Mouse (Mus musculus): ENCODE measurements at regions not wholly inside any gene's neighbourhood (a gene's known extent, or its start where the extent isn't known, plus 50 kb on each side); places are given as distances from the start of the nearest gene placed in this dataset.

GRCm38 (mm10) chr11:111155023-111155422 lies 89.1 kb downstream of the Kcnj2 start:
- no peak for DNase-seq (ENCODE audit: low read depth, low spot score)

DNA sequence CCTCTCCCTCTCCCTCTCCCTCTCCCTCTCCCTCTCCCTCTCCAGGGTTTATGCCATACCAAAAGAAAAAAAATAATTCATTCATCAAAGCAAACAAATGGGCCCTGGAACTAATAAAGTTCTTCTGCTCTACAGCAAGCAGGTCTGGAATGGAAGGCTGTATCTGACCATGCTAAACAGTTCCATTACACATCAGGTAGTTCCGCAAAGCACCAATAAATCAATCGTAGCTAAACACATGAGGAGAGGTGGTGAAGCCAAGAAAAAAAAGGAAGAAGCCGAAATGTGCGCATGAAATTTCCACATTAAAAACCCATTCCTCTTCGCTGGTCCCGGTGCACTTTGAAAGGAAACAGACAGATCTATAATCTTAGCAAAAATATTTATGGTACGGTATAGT lies 89.8 kb downstream of the Kcnj2 start:
- no peak for DNase-seq (ENCODE audit: low read depth, low spot score)

DNA sequence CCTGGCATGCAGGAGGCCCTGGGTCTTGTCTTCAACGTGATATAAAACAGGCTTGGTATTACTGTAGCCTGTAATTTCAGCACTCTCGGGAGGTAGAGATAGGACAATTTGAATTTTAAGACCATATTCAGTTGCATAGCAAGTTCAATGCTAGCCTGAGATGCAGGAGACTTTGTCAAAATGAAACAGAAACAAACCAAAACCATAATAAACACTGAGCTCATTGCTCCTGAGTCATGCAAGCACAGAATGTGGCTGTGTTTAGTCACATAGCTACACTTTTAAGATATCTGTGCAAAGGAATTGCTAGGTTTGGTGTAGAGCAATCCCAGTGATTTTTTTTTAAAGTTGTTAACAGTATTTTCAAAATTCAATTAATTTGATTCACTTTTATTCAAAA lies 93.3 kb downstream of the Kcnj2 start:
- DNase-seq (ENCODE audit: low read depth, low spot score): no peak

DNA sequence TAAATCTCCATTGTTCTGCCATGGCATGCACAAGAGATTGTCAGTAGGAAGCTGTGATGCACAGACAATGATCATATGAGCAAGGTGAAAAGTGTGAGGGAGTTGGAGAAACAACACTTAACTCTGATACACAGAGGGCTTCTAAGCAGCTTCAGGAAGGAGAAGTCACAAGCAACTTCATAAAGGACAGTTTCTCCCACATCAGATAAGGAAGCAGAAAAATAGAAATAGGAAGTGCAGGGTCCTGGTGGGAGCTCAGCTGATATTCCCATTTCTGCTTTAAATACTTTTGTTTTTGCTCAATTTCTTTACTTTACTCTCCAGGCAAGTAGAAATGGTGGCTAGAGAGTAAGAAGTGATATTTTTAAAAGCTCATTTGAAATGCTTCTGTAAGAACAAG lies 98.9 kb downstream of the Kcnj2 start:
- no peak for DNase-seq (ENCODE audit: low read depth, low spot score)

- DNase-seq (ENCODE audit: low read depth, low spot score): no peak
Observed at GRCm38 (mm10) chr11:111170174-111170800, 104.3 kb downstream of the Kcnj2 start.

- DNase-seq (ENCODE audit: low read depth, low spot score): no peak
Observed at GRCm38 (mm10) chr11:111173525-111173924, 107.6 kb downstream of the Kcnj2 start.

DNA sequence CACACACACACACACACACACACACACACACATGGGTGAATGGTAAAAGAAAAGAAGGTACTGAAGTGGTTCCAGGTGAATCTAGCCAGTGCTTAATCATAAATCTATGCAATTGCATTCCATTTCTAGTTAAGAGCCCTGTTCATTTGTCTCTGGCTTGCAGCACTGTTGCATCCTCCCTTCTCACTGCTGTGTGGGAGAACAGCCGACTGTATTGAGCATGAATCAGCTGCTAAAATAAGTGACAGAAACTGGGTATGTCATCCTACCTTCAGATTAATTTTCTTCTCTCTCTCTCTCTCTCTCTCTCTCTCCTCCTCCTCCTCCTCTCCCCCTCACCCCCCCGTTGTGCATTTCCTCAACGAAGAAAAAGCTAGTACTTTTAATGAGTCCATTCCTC lies 109.6 kb downstream of the Kcnj2 start:
- DNase-seq (ENCODE audit: low read depth, low spot score): no peak

- no peak for DNase-seq (ENCODE audit: low read depth, low spot score)
Observed at GRCm38 (mm10) chr11:111177516-111177915, 111.6 kb downstream of the Kcnj2 start.

DNA sequence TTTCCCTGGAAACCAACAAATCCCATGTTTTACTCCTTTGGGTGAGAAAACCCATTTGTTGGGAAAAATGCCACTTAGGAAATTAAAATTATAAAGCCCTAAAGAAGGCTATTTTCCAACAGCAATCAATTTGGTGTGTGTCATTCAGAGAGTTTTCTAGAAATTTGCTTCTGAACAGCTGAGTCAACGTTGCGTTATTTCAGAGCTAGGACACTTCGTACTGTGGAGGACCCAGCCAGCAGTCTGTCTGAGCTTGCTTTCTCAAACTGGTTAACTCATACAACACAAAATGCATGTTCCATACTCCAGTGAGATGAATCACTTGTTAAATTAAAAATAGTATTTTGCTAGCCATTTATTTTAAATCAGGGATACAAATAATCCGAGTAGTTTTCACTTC lies 131.5 kb downstream of the Kcnj2 start:
- no peak for DNase-seq (ENCODE audit: low read depth, low spot score)

GRCm38 (mm10) chr11:111200512-111200911 lies 134.5 kb downstream of the Kcnj2 start:
- DNase-seq (ENCODE audit: low read depth, low spot score): no peak

DNA sequence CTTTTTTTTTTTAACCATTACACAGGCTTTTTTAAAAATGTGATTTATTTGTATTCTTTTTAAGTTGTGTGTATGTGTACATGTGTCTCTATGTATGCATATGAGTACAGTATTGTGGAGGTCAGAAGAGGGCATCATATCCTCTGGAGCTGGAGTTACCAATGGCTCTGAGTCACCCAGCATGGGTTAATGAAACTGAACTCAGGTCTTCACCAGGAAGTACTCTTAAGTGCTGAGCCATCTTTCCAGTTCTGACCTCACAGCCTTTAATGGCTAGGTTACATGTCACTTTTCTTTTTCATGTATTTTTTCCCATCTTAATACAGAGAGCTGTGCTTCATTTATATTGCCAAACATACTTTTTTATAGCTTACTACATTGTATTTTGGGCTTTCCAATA lies 136.8 kb downstream of the Kcnj2 start:
- no peak for DNase-seq (ENCODE audit: low read depth, low spot score)

DNA sequence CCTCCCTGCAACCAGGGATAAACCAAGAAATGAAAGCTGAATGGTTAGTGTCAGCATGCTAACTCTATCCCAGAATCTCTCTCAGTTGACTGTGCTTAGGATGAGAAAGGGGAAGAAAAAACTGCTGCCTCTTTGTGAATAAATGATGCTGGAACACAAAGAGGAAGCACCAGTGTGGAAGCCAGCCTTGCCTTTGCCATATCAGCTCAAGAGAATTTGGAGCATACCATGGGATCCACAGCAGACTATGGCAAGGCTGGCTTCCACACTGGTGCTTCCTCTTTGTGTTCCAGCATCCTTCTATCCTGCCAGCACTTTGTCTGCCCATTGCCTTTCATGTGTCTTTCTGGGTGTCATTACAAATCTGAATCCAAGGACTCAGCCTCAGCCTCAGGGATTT lies 144.6 kb downstream of the Kcnj2 start:
- DNase-seq (ENCODE audit: low read depth, low spot score): no peak

DNA sequence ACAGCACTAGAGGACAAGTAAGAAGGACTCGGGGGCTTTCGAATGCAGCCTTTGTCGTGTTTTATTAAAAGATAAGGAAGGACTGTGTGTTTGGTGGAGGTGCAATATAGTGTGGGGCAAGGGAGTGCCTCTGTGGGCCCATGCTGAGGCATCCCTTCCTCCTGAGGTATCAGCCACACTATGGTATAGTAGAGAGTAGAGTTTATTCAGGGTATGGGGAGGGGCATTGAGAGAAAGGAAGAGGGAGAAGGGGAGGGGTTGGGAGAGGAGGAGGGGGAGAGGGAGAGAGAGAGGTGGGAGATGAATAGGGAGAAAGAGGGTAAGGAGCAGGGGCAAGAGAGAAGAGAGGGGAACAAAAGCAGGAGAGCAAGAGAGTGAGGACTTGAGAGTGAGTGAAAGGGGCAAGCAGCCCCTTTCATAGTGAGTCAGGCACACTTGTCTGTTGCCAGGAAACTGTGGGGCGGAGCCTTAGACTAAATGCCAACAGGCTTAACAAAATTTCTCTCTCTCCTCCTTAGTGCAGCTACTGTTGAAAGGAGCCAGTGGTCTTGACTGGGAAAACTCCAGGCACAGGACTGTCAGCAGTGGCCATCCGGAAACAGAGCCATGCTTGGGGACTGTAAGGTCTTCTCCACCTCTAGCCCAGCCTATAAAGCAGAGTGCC lies 146.2 kb downstream of the Kcnj2 start:
- no peak for DNase-seq (ENCODE audit: low read depth, low spot score)

- DNase-seq (ENCODE audit: low read depth, low spot score): no peak
Observed at GRCm38 (mm10) chr11:111212702-111213328, 146.9 kb downstream of the Kcnj2 start.

GRCm38 (mm10) chr11:111215006-111215405 lies 149.0 kb downstream of the Kcnj2 start:
- no peak for DNase-seq (ENCODE audit: low read depth, low spot score)

DNA sequence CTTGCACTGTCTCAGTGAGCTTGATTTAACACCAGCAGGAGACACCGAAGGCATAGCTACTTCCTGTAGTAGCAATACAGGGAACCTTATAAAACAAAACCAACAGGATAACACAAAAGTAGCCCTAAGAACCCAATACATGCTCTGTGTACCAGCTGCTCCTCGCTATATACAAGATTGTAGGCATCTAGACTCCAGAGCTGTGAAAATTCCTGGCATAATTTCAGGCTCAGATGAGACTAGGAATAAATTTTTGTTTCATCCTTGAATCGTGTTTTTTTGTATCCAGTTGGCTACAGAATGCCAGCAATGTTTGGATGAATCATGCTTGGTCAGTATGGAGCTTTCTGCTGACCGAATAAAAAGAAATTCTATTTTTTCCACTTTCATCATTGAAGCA lies 157.9 kb downstream of the Kcnj2 start:
- no peak for DNase-seq (ENCODE audit: low read depth, low spot score)

- DNase-seq (ENCODE audit: low read depth, low spot score): no peak
Observed at GRCm38 (mm10) chr11:111227305-111227704, 161.3 kb downstream of the Kcnj2 start.

GRCm38 (mm10) chr11:111236741-111237140 lies 170.8 kb downstream of the Kcnj2 start:
- no peak for DNase-seq (ENCODE audit: low read depth, low spot score)

DNA sequence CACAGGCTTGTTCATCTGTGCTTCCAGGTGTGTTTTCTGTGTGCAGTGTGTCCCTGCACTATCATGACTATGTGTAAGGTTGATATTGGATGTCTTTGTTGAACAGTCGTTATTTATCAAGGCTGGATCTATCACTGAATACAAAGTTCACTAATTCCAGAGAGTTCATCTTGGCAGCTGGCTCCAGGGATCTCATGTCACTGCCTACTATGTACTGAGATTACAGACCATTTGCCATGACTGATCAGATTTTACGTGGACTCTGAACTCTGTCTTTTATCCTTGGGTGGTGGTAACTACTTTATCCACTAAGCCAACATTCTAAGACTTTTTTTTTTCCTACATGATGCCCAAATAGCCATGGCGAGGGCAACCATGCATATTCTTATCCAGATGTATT lies 173.8 kb downstream of the Kcnj2 start:
- no peak for DNase-seq (ENCODE audit: low read depth, low spot score)

DNA sequence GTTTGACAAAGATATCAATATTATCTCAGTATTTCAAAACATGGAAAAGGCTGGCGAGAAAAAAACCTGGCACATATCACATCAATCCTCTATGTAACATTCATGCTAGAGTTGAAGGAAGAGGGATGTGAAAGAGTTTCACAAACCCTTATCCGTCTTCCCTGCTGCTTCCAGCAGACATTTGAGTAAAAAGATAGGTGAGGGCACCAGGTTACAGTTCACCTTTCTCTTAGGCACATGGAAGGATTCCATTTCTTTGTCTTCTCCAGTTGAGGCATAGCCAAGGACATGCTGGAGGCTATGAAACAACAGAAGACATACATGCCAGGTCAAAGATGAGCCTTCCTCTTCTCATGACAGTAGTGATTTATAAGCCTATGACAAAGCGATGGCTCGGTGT lies 186.3 kb downstream of the Kcnj2 start:
- DNase-seq (ENCODE audit: low read depth, low spot score): no peak

- no peak for DNase-seq (ENCODE audit: low read depth, low spot score)
Observed at GRCm38 (mm10) chr11:111256596-111256995, 190.6 kb downstream of the Kcnj2 start.

DNA sequence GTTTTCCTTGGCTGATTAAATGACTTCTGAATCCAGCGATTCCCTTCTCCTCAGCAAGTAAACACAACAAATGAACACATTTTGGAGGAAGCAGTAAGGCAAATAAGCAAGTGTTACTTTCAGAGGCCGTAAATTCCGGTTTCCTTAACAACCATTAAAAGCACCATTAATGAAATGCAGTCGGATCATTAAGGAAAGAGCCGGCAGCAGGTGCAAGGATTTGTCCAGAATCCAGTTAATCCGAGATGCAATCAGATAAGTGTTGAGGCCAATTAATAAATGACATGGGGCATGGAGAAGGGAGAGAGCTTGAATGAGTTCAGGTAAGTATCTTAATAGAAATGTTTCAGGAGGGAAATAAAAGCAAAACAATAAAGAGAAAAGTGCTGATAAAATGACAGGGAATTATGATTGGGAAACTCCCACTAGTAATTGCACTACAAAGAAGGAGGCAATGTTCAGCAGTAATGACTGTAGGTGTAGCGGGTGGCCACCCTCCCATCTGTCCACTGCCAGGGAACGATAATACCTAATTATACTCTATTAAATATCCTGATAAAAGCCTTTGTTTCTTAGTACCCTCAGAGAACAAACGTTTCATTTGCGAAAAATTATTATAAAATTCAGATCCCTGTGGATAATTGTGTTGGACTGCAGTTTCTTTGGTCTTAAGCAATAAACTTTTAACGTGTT lies 194.9 kb downstream of the Kcnj2 start:
- no peak for DNase-seq (ENCODE audit: low read depth, low spot score)

- DNase-seq (ENCODE audit: low read depth, low spot score): no peak
Observed at GRCm38 (mm10) chr11:111273651-111274050, 207.7 kb downstream of the Kcnj2 start.

Data from embryo, embryonic 11.5 days (tissue).